Mouse (Mus musculus) liver, adult 2 months (tissue): ENCODE data around the gene Zfyve19.

Source experiments
- CTCF ChIP-seq: fragments of 200-500 bp; IDR thresholded peaks from 2 replicates; pipeline ENCODE4 v1.5.1; 2011; ENCODE audit warnings: low read depth, low read length, control low read depth
- POLR2A ChIP-seq: fragments of 200-500 bp; IDR thresholded peaks from 2 replicates; pipeline ENCODE4 v1.6.1; 2011; ENCODE audit warnings: low read length, control low read depth; ENCODE audit not compliant: insufficient read depth; ENCODE audit errors: extremely low read depth

DNA sequence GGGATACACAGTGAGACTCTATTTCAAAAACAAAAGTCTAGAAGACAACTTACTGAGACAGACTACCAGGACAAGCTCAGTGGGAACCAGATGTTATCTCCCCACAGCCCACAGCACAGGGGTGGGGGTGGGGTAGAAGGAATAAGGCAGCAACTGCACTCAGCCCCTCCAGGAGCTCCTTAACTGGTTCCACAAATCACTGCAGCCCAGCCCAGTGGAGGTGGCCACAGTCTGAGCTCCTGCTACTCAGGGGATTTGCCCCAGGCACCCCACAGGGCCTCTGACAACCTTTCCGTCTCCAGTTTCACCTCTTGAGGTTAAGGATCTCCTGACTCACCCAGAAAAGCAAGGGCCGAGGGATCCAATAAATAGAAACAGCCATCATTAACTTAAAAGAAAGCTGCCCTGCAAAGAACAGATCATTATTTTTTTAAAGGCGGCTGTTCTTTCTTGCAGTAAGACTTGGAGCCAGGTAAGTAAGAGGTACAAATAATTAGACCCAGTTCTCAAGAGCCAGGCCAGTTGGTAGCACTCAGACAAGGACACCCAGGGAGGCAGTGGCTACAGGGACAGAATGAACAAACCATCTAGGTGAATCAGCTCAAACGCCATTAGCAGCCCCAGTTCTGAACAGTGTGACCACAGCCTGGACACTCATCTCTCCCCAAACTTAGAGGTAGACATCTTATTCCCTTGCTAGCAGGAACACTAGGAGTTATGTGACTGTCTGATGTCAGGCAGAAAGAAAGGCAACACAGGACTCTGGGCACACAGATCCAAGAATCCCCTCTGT lies 11.9 kb upstream of the Zfyve19 start:
- TF ChIP-seq CTCF (no peak), POLR2A (no peak)
